Mouse (Mus musculus) cerebellum, postnatal 36 days (tissue): Measurements from ENCODE around the gene Hcrt.
A peak's percentile ranks its signal among the peaks of the same experiment; 100 is the strongest.

ENCODE experiments used
- DNase-seq, 2 experiments: peaks; one replicate each; pipeline ENCODE4 v3.0.0; 2021 to 2022; ENCODE audit warnings: mixed read lengths in 2 of 2

Hcrt gene

DNA sequence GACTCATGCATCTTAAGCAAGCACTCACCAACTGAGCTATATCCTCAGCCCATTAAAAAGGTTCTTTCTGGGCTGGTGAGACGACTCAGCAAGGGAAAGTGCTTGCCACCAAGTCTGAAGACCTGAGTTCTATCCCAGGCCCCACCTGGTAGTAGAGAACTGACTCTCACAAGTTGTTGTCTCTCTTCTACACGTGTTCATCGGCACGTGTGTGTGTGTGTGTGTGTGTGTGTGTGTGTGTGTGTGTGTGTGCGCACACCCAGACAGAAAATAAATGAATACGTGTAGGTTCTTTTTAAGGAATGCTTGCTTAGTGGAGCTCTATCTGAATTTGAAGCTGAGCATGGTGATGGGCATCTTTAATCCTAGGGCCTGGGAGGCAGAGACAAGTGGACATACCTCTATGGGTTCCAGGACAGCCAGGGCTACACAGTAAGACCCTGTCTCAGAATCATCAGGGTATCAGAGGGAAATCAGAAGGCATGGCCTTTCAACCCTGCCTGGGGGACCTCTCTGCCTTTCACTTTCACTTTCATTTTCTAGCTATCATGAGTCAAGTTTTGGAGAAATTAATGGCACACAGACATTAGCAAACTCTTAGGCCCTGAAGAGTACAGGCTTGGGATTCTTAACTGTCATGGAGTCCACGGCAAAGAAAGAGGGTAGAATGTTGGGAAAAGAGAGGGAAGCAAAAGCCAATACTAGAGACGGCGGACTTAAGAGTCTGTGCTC lies 27.4 kb downstream of the Hcrt start:
- no peak for DNase-seq

- no peak for DNase-seq
Observed at GRCm38 (mm10) chr11:100730477-100731205, 32.1 kb downstream of the Hcrt start.

DNA sequence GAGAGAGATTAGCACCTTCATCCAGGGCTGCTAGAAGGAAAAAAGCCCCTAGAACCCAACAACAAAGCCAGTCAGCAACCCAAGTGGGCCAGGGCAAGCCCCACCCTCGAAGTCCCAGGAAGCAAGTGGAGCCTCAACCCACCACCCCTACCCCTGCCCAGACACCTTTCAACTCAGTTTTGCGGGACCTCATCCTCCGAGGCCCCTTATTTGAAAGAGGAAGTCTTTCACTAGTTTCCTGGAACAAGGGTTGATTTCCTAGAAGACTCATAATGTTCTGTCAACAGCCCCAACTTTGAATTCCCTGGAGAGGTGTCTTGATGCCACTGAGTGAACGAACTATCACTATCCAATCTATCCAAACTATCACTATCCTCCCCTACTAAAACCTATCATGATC lies 32.8 kb downstream of the Hcrt start:
- DNase-seq, result no peak

DNA sequence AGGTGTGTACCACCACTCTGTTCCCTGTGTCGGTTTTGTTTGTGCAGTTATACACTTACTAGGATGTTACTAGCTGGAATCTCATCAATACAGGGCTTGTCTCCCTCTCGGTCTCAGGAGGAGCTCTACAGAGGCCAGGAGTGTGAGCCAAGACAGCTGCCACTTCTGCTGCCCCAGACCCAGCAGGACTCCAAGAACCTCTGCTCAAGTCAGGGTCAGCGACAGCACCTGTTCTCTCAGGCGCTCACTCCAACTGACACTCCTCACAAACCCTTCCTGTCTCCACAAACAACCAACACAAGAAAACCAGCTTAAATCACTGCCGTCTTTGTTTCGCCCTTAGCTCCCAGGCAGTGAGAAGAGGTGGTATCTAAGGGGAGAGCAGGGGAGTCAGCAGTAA lies 34.1 kb downstream of the Hcrt start:
- DNase-seq, result no peak

DNA sequence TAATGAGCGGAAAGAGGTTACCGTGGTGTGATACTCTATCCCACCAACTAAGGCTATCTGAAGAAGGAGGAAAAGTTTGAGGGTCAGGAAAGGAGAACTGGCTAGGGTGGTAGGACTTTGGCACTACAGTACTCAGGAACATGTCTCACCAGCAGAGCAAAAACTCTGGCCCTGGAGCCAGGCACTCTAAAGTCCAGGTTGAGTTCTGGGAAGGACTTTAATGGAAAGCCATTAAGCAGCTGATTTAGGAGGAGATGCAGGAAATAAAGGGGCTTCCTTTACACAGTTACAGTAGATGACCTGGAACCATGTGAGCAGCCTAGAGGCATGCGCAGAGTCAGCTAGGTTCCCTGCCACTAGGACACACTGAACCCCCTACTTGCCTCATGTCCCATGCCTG lies 35.5 kb downstream of the Hcrt start:
- DNase-seq, result no peak

GRCm38 (mm10) chr11:100724919-100725512 lies 37.7 kb downstream of the Hcrt start:
- no peak for DNase-seq

DNA sequence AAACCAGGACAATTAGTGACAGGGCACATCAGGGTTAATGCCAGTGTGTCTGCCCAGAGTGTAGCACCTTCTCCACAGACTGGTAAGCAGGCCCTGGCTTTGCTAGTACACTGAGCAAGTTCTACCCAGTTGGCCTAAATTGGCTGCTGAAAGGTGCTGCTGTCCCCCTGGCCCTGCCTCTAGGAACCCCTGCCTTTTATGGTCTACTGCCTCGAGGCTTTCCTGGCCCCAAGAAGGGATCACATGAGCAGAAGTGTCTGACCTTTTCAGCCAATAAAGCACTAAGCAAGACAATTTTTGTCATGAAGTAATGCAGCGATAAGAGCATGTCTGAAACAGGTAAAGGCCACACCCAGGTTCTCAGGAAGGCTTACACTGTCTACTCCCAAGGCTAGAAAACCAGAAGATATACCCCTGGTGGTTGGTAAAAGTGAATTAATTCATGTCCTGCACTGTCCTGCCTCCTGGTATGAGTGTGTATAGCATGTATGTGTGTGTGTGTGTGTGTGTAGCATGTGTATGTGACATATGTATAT lies 40.2 kb downstream of the Hcrt start:
- no peak for DNase-seq

GRCm38 (mm10) chr11:100721776-100722492 lies 40.8 kb downstream of the Hcrt start:
- DNase-seq, result no peak

DNA sequence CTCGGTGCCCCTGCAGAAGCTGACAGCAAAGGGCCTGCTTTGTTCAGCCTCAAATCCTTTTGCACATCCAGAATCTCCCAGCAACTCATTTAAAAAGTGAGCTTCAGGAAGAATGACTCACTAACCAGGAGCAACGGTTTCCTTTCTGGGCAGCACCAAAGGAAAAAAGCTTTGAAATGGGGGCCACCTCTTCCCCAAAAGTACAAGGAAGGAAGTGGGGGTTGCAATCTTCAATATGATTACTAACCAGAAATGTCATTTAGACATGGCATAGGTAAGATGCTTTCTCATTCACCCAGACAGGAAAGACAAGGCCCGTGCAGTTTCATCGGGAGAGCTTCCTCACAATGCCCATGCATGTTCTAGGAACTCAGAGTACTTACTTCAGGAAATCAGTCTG lies 41.5 kb downstream of the Hcrt start:
- no peak for DNase-seq

- no peak for DNase-seq
Observed at GRCm38 (mm10) chr11:100720345-100720744, 42.4 kb downstream of the Hcrt start.

GRCm38 (mm10) chr11:100719893-100720292 lies 42.8 kb downstream of the Hcrt start:
- no peak for DNase-seq

DNA sequence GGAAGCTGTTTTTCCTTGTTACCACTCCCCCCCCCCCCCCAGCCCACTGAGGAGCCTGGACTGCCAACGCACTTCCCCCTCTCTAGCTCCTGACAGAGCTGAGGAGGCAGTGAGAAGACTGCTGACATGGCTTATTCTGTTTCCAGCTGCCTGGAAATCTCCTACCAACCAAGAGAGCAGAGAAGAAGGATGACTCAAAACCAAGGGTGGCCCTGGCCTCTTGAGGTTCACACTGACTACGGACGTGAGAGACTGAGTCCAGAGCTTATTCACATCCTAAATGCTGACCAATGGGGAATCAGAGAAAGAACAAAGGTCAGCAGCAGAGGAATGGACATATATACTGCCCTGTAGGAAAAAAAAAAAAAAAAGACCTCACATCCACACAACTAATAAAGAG lies 43.4 kb downstream of the Hcrt start:
- DNase-seq, result no peak

GRCm38 (mm10) chr11:100718866-100719265 lies 43.9 kb downstream of the Hcrt start:
- DNase-seq, result no peak

DNA sequence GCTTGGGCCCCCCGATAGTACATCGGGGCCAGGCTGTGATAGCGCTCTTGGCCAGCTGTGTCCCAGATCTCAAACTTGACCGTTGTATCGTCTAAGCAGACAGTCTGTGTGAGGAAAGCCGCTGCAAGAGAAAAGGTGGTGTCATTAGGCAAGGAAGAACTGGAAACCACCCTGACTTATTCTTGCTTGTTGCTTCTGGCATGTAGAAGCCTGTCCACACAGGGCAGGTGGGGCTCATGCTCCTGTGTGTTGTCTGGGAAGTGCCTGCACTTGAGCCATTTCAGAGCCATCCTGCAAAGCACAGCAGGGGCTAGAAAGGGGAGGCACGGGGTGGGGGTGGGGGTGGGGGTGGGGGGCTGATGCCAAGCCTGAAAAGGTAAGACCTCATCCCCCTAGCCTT lies 44.3 kb downstream of the Hcrt start:
- DNase-seq, result no peak

DNA sequence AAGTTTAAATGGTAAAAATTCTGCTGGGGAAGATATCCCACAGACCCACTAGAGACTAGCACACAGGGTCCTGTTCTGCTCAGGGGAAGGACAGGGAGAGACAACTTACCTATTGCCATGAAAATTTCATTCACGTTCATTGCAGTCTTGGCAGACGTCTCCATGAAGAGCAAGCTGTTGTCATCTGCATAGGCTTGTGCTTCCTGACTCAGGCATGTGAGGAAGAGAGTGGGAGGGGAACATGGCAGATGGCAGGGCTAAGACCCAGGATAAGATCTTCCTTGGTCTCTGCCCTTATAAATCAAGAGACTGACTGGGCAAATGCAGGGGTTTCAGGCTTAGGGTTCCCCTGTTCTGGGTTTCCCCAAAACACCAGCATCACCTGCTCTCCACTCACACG lies 46.1 kb downstream of the Hcrt start:
- no peak for DNase-seq

- DNase-seq, result no peak
Observed at GRCm38 (mm10) chr11:100714948-100715347, 47.8 kb downstream of the Hcrt start.

DNA sequence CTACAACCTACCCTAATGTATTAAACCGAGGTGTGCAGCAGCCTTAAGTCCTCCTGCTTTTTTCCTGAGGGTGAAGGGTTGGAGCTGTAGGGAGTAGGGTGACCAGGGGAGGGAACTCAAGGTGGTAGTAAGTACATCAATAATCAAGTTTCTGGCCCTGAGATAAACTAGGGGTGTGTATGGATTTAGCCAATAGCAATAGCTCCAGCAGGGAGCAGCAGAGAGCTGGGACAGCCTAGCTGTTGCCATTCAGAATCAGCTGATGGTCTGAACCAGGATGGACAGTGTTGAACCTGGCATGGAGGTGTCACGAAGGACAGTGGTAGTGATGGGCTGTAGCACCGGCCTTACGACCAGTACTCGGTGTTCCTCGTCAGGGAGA lies 48.2 kb downstream of the Hcrt start:
- DNase-seq, result peak; percentile 82 to 86

DNA sequence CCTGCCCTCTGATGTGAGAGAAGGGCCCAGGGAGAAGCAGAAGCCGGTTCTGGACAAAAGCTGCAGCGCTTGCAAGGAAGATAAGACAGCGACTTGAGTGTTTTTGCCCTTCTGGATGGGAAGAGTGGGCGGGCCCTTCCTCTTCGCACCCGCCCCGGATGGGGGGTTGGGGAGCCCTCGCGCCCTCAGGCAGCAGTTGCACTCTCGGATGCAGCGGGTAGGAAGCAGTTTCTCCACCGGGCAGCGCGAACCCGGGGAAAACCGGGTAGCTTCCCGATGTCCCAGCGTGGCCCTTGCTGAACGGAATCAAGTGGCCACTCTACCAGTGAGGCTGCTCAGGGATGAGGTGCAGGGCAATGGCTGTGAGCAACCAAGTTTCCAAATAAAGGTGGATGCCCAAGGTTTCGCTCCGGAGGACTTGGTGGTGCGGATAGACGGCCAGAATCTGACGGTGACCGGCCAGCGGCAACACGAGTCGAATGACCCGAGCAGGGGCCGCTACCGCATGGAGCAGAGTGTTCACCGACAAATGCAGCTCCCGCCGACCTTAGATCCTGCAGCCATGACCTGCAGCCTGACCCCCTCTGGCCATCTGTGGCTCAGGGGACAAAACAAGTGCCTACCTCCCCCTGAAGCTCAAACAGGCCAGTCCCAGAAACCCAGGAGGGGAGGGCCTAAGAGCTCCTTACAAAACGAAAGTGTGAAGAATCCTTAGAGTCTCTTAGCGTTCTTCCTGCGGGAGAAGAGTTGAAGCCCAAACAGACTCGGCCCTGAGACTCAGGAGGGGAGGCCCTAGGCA lies 48.8 kb downstream of the Hcrt start, which contains the start of gene Hspb9:
TSS of gene Hspb9 (plus strand) at position 116 of the 799 bp plus-strand sequence.
- DNase-seq, result no peak

DNA sequence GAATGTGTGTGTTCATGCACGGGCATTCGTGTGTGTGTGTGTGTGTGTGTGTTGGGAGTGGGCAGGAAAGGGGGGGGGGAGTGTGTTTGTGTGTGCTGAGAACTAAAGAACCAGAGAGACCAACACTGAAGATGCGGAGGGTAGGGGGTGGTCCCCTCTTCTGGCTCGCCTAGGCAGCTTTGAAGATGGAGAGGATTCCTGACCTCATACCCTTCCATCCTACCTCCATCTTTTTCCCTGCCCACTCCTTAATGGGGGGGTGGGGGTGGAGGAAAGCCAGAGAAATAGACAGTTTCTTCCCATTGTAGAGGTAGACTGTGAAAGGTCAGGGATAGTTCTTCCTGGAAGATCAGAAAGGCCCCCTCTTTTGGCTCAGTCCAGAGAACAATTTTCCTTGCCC lies 49.6 kb downstream of the Hcrt start:
- no peak for DNase-seq

- DNase-seq, result peak; percentile 86 to 89
Observed at GRCm38 (mm10) chr11:100711783-100712615, 50.7 kb downstream of the Hcrt start, which contains the start of gene Kat2a. TSS of gene Kat2a (minus strand) at chr11:100712465.
